Mouse (Mus musculus) hindbrain, embryonic 11.5 days (tissue): ENCODE measurements at regions not wholly inside any gene's neighbourhood (a gene's known extent, or its start where the extent isn't known, plus 50 kb on each side); places are given as distances from the start of the nearest gene placed in this dataset.

ENCODE experiments used
- ATAC-seq: fragments of 200-750 bp; cut with Nextera tagmentation; 2 replicates; pipeline ENCODE4 v1.8.0; 2017; ENCODE audit warnings: mild to moderate bottlenecking, moderate TSS enrichment, moderate library complexity; ENCODE audit not compliant: low FRiP score
- DNase-seq: peaks from one replicate; pipeline ENCODE4 v3.0.0-alpha.2; 2015; ENCODE audit warnings: low spot score
- H3K27ac ChIP-seq: fragments of 300-500 bp; sonication (generic); 2 replicates; pipeline ENCODE4 v1.5.1; 2014; ENCODE audit warnings: mild to moderate bottlenecking, low read depth, low read length
- H3K27me3 ChIP-seq: fragments of 300-500 bp; sonication (generic); 2 replicates; pipeline ENCODE4 v1.6.1; 2014; ENCODE audit warnings: mild to moderate bottlenecking, low read length, moderate library complexity, mixed read lengths; ENCODE audit not compliant: control insufficient read depth, insufficient read depth
- H3K36me3 ChIP-seq: fragments of 300-500 bp; sonication (generic); 2 replicates; pipeline ENCODE4 v1.6.1; 2014; ENCODE audit warnings: mild to moderate bottlenecking, low read length, moderate library complexity, mixed read lengths; ENCODE audit not compliant: control insufficient read depth, insufficient read depth
- H3K4me1 ChIP-seq: fragments of 300-500 bp; sonication (generic); replicated peaks from 2 replicates; pipeline ENCODE4 v1.6.1; 2014; ENCODE audit warnings: low read length, mixed read lengths; ENCODE audit not compliant: control insufficient read depth, insufficient read depth
- H3K4me2 ChIP-seq: fragments of 300-500 bp; sonication (generic); replicated peaks from 2 replicates; pipeline ENCODE4 v1.6.1; 2014; ENCODE audit warnings: mild to moderate bottlenecking, low read depth, low read length
- H3K4me3 ChIP-seq: fragments of 300-500 bp; sonication (generic); 2 replicates; pipeline ENCODE4 v1.5.1; 2014; ENCODE audit warnings: low read depth, low read length
- H3K9ac ChIP-seq: fragments of 300-500 bp; sonication (generic); 2 replicates; pipeline ENCODE4 v1.6.1; 2014; ENCODE audit warnings: low read depth, low read length
- H3K9me3 ChIP-seq: fragments of 300-500 bp; sonication (generic); 2 replicates; pipeline ENCODE4 v1.6.1; 2016; ENCODE audit warnings: low read length; ENCODE audit not compliant: control insufficient read depth
- WGBS: fragments of 180-500 bp; shearing (Covaris S2); extraction: QIAGEN DNeasy Blood & Tissue Kit; methylation state at CpG from one replicate; pipeline ENCODE4 v1.1.7; 2014; 5-methylcytosine and 5-hydroxymethylcytosine counted together

GRCm38 (mm10) chr5:126969373-126969772 is 272.2 kb upstream of the Tmem132c start:
- no peaks in the 10 kb centered on the region for H3K27me3 ChIP-seq
- no peak overlapping the region for H3K9ac ChIP-seq
- H3K4me3 ChIP-seq: no peak overlapping the region
- H3K4me2 ChIP-seq: no peak overlapping the region
- no peak overlapping the region for H3K27ac ChIP-seq
- H3K9me3 ChIP-seq: no peaks in the 10 kb centered on the region
- WGBS: 91% methylated on average over 8 of the region's 8 CpGs
- no peaks in the 10 kb centered on the region for H3K36me3 ChIP-seq
- no peaks in the 10 kb centered on the region for H3K4me1 ChIP-seq
- ATAC-seq (no peak), DNase-seq (no peak)

GRCm38 (mm10) chr5:126971284-126971683 is 270.3 kb upstream of the Tmem132c start:
- no peak overlapping the region for H3K27ac ChIP-seq
- H3K9me3 ChIP-seq: no peaks in the 10 kb centered on the region
- H3K9ac ChIP-seq: no peak overlapping the region
- H3K27me3 ChIP-seq: no peaks in the 10 kb centered on the region
- 65% methylated on average over 2 of the region's 2 CpGs for WGBS
- H3K4me1 ChIP-seq: no peaks in the 10 kb centered on the region
- DNase-seq (no peak), ATAC-seq (no peak)
- H3K4me3 ChIP-seq: no peak overlapping the region
- no peaks in the 10 kb centered on the region for H3K36me3 ChIP-seq
- no peak overlapping the region for H3K4me2 ChIP-seq

GRCm38 (mm10) chr5:126971981-126972380 is 269.6 kb upstream of the Tmem132c start:
- H3K27me3 ChIP-seq: no peaks in the 10 kb centered on the region
- H3K36me3 ChIP-seq: no peaks in the 10 kb centered on the region
- H3K9me3 ChIP-seq: no peaks in the 10 kb centered on the region
- no peak overlapping the region for H3K27ac ChIP-seq
- no peaks in the 10 kb centered on the region for H3K4me1 ChIP-seq
- H3K4me2 ChIP-seq: no peak overlapping the region
- ATAC-seq: no peak
- WGBS: 87% methylated on average over 1 of the region's 1 CpGs
- DNase-seq: no peak
- no peak overlapping the region for H3K9ac ChIP-seq
- no peak overlapping the region for H3K4me3 ChIP-seq

GRCm38 (mm10) chr5:126973425-126973824 is 268.2 kb upstream of the Tmem132c start:
- Histone ChIP-seq H3K4me2 (no peak overlapping the region), H3K4me1 (no peaks in the 10 kb centered on the region), H3K9ac (no peak overlapping the region), H3K27ac (no peak overlapping the region), H3K4me3 (no peak overlapping the region), H3K9me3 (no peaks in the 10 kb centered on the region), H3K36me3 (no peaks in the 10 kb centered on the region), H3K27me3 (no peaks in the 10 kb centered on the region)
- no peak for ATAC-seq
- 64% methylated on average over 3 of the region's 3 CpGs for WGBS
- no peak for DNase-seq

GRCm38 (mm10) chr5:126974565-126974964 is 267.0 kb upstream of the Tmem132c start:
- Histone ChIP-seq H3K36me3 (no peaks in the 10 kb centered on the region), H3K27me3 (no peaks in the 10 kb centered on the region), H3K27ac (no peak overlapping the region), H3K9ac (no peak overlapping the region), H3K4me1 (no peaks in the 10 kb centered on the region), H3K4me3 (no peak overlapping the region), H3K9me3 (no peaks in the 10 kb centered on the region), H3K4me2 (no peak overlapping the region)
- ATAC-seq (no peak), DNase-seq (no peak)
- WGBS: 91% methylated on average over 3 of the region's 3 CpGs

GRCm38 (mm10) chr5:126995577-126995976 is 246.0 kb upstream of the Tmem132c start:
- peak; percentile 39 for DNase-seq
- H3K36me3 ChIP-seq: no peaks in the 10 kb centered on the region
- WGBS: 60% methylated on average over 6 of the region's 6 CpGs

GRCm38 (mm10) chr5:127014166-127014565 is 227.4 kb upstream of the Tmem132c start:
- H3K4me1 ChIP-seq: no peaks in the 10 kb centered on the region
- H3K4me3 ChIP-seq: no peak overlapping the region
- H3K27ac ChIP-seq: no peak overlapping the region
- no peak for ATAC-seq
- WGBS: 82% methylated on average over 3 of the region's 3 CpGs
- no peaks in the 10 kb centered on the region for H3K36me3 ChIP-seq
- no peak for DNase-seq
- no peak overlapping the region for H3K9ac ChIP-seq
- H3K27me3 ChIP-seq: no peaks in the 10 kb centered on the region
- H3K9me3 ChIP-seq: no peaks in the 10 kb centered on the region
- H3K4me2 ChIP-seq: no peak overlapping the region

More at GRCm38 (mm10) chr5:126995577-126995976, 246.0 kb upstream of the Tmem132c start:
- no peak overlapping the region for H3K27ac ChIP-seq
- no peaks in the 10 kb centered on the region for H3K27me3 ChIP-seq
- no peak overlapping the region for H3K4me3 ChIP-seq
- no peak for ATAC-seq
- H3K4me2 ChIP-seq: no peak overlapping the region
- H3K9ac ChIP-seq: no peak overlapping the region
- H3K4me1 ChIP-seq: no peaks in the 10 kb centered on the region
- H3K9me3 ChIP-seq: no peaks in the 10 kb centered on the region

- WGBS: 80% methylated on average over 4 of the region's 4 CpGs
- Histone ChIP-seq H3K9ac (no peak overlapping the region), H3K36me3 (no peaks in the 10 kb centered on the region), H3K4me1 (no peaks in the 10 kb centered on the region), H3K4me3 (no peak overlapping the region), H3K9me3 (no peaks in the 10 kb centered on the region), H3K4me2 (no peak overlapping the region), H3K27me3 (no peaks in the 10 kb centered on the region), H3K27ac (no peak overlapping the region)
- ATAC-seq (no peak), DNase-seq (no peak)
Observed at GRCm38 (mm10) chr5:127016467-127017060, 225.0 kb upstream of the Tmem132c start.

GRCm38 (mm10) chr5:127017971-127018370 is 223.6 kb upstream of the Tmem132c start:
- DNase-seq: no peak
- no peak for ATAC-seq

More at GRCm38 (mm10) chr5:127017971-127018370, 223.6 kb upstream of the Tmem132c start:
- Histone ChIP-seq H3K4me3 (no peak overlapping the region), H3K27ac (no peak overlapping the region), H3K27me3 (no peaks in the 10 kb centered on the region), H3K4me2 (no peak overlapping the region), H3K4me1 (no peaks in the 10 kb centered on the region), H3K9me3 (no peaks in the 10 kb centered on the region), H3K36me3 (no peaks in the 10 kb centered on the region), H3K9ac (no peak overlapping the region)
- WGBS: 94% methylated on average over 4 of the region's 4 CpGs
